In genomic region chr15:85811535-85812277, GRCm38 (mm10) we compare ENCODE assay signal across 8 mouse cellular contexts. TPM values are rescaled to one million over a fixed set of nuclear protein-coding genes. Genes with fewer than 3 reads are reported as not detected.
DNase-seq lines count a peak whose midpoint lies in the region; ATAC-seq and TF ChIP-seq lines count a peak whose summit lies in the region.

TSS of gene Cdpf1 (minus strand) at chr15:85811697.

- peak; percentile 93 for DNase-seq in ES-E14 (ENCODE audit: low read depth, low spot score)
- DNase-seq in cerebellum, adult 11-12 months: peak; percentile 98
- DNase-seq in heart, postnatal 36 days: peak; percentile 100
- peak; percentile 98 to 99 for DNase-seq in layer of hippocampus, adult 2 months (ENCODE audit: low spot score in 2 of 2)
- DNase-seq in lung, embryonic 14.5 days: peak; percentile 99
- DNase-seq in thymus, adult 2 months: peak; percentile 99

- H3K4me1 ChIP-seq in ES-E14 (ENCODE audit: control insufficient read depth in 2 of 2, insufficient read depth in 2 of 2, low read length in 2 of 2, poor library complexity in 1 of 2): peaks cover 3 to 6% of the 10 kb centered on the region in 2 experiments; a peak in 1 of 4 replicates
- peaks cover 13% of the 10 kb centered on the region for H3K4me1 ChIP-seq in forebrain, embryonic 16.5 days (replicated peaks; ENCODE audit: control insufficient read depth, insufficient read depth, low read length)
- peaks cover 8% of the 10 kb centered on the region for H3K4me1 ChIP-seq in lung, embryonic 14.5 days (ENCODE audit: insufficient read depth)
- H3K4me1 ChIP-seq in olfactory bulb, adult 2 months (ENCODE audit: control insufficient read depth, insufficient read depth, low read length): 0 out of 2 replicates have a peak, but pooled peaks cover 3% of the 10 kb centered on the region
- peaks cover 36% of the 10 kb centered on the region for H3K4me1 ChIP-seq in thymus, adult 2 months (replicated peaks; ENCODE audit: control insufficient read depth, insufficient read depth, low read length)

- intact Hi-C loops in heart, postnatal 36 days (cut with DNase I): loop anchor here (1.0 to 2.0 kb wide), 3 partner anchors 47 to 211 kb away; partner anchors contain the start of gene Gtse1

- H3K9me3 ChIP-seq in ES-E14 (ENCODE audit: control insufficient read depth, insufficient read depth, low read depth, low read length): no peaks in the 10 kb centered on the region
- H3K9me3 ChIP-seq in forebrain, embryonic 16.5 days (ENCODE audit: control insufficient read depth, low read length): no peaks in the 10 kb centered on the region
- H3K9me3 ChIP-seq in lung, embryonic 14.5 days (ENCODE audit: low read depth, low read length): no peaks in the 10 kb centered on the region

- peak within 1 kb of the TSS; percentile 68 to 94 for H3K4me3 ChIP-seq in ES-E14 (ENCODE audit: insufficient read depth in 1 of 2, low read depth in 1 of 2, low read length in 2 of 2, poor library complexity in 1 of 2, severe bottlenecking in 1 of 2)
- peak within 1 kb of the TSS; percentile 74 for H3K4me3 ChIP-seq in forebrain, embryonic 16.5 days (replicated peaks; ENCODE audit: low read length)
- peak within 1 kb of the TSS; percentile 74 for H3K4me3 ChIP-seq in layer of hippocampus, adult 2 months
- H3K4me3 ChIP-seq in lung, embryonic 14.5 days (ENCODE audit: low read depth, low read length): peak within 1 kb of the TSS; percentile 81
- peak within 1 kb of the TSS; percentile 73 for H3K4me3 ChIP-seq in olfactory bulb, adult 2 months (ENCODE audit: insufficient read depth, low read depth, low read length)
- H3K4me3 ChIP-seq in thymus, adult 2 months (ENCODE audit: control insufficient read depth, insufficient read depth, low read length): peak within 1 kb of the TSS; percentile 67

- H3K27me3 ChIP-seq in forebrain, embryonic 16.5 days (replicated peaks; ENCODE audit: control insufficient read depth, insufficient read depth, low read length): no peaks in the 10 kb centered on the region; the same call in 1 of the 2 replicates
- no peaks in the 10 kb centered on the region for H3K27me3 ChIP-seq in lung, embryonic 14.5 days (ENCODE audit: insufficient read depth, low read length)
- H3K27me3 ChIP-seq in thymus, adult 2 months (ENCODE audit: control insufficient read depth, insufficient read depth, low read length): no peaks in the 10 kb centered on the region

- peak within 1 kb of the TSS; percentile 85 for H3K9ac ChIP-seq in ES-E14 (ENCODE audit: insufficient read depth, low read depth, low read length, poor library complexity, severe bottlenecking)
- peak within 1 kb of the TSS; percentile 79 for H3K9ac ChIP-seq in forebrain, embryonic 16.5 days (replicated peaks; ENCODE audit: low read depth, low read length)
- peak within 1 kb of the TSS; percentile 82 for H3K9ac ChIP-seq in lung, embryonic 14.5 days

- 3% methylated on average over 36 of the region's 36 CpGs for WGBS in forebrain, embryonic 16.5 days
- 3% methylated on average over 36 of the region's 36 CpGs for WGBS in lung, embryonic 14.5 days
- 1% methylated on average over 36 of the region's 36 CpGs for WGBS in olfactory bulb, adult 2 months
- 3% methylated on average over 36 of the region's 36 CpGs for WGBS in thymus, adult 2 months

- peak within 1 kb of the TSS; percentile 90 for H3K4me2 ChIP-seq in forebrain, embryonic 16.5 days (ENCODE audit: low read length)
- H3K4me2 ChIP-seq in lung, embryonic 14.5 days: peak within 1 kb of the TSS; percentile 88

- peak; percentile 96 for ATAC-seq in forebrain, embryonic 16.5 days
- peak; percentile 96 for ATAC-seq in lung, embryonic 14.5 days (ENCODE audit: insufficient read depth)

- H3K27ac ChIP-seq in ES-E14 (ENCODE audit: insufficient read depth, low read depth, low read length, poor library complexity, severe bottlenecking): peak within 1 kb of the TSS; percentile 56; the same call in 1 of the 2 replicates
- peak within 1 kb of the TSS; percentile 95 for H3K27ac ChIP-seq in forebrain, embryonic 16.5 days (ENCODE audit: low read length)
- H3K27ac ChIP-seq in layer of hippocampus, adult 2 months: peak within 1 kb of the TSS; percentile 100
- H3K27ac ChIP-seq in lung, embryonic 14.5 days (ENCODE audit: low read depth): peak within 1 kb of the TSS; percentile 75
- H3K27ac ChIP-seq in olfactory bulb, adult 2 months (ENCODE audit: insufficient read depth, low read depth, low read length): peak within 1 kb of the TSS; percentile 74
- H3K27ac ChIP-seq in thymus, adult 2 months (ENCODE audit: control insufficient read depth, insufficient read depth, low read length): peak within 1 kb of the TSS; percentile 71

- TF ChIP-seq POLR2A in olfactory bulb, adult 2 months (IDR thresholded peaks at IDR 0.05; ENCODE audit: insufficient read depth, low read depth, low read length): peak; percentile 95; the same call in 1 of the 2 replicates
- TF ChIP-seq POLR2A in thymus, adult 2 months (IDR thresholded peaks at IDR 0.05; ENCODE audit: control insufficient read depth, extremely low read depth, insufficient read depth, low read length, poor library complexity): peak; percentile 85; the same call in 1 of the 2 replicates

- H3K36me3 ChIP-seq in ES-E14 (ENCODE audit: control insufficient read depth, insufficient read depth, low read length, poor library complexity, severe bottlenecking): no peaks in the 10 kb centered on the region; the same call in 1 of the 2 replicates
- no peaks in the 10 kb centered on the region for H3K36me3 ChIP-seq in forebrain, embryonic 16.5 days (ENCODE audit: control insufficient read depth, insufficient read depth)
- no peaks in the 10 kb centered on the region for H3K36me3 ChIP-seq in lung, embryonic 14.5 days (ENCODE audit: insufficient read depth)
- H3K36me3 ChIP-seq in thymus, adult 2 months (ENCODE audit: control insufficient read depth, insufficient read depth, low read length): no peaks in the 10 kb centered on the region

- TF ChIP-seq CTCF in layer of hippocampus, adult 2 months (conservative IDR thresholded peaks at IDR 0.05): peak; percentile 49
- no peak for TF ChIP-seq CTCF in lung, embryonic 14.5 days (IDR thresholded peaks at IDR 0.05; ENCODE audit: low read depth)
- no peak for TF ChIP-seq CTCF in olfactory bulb, adult 2 months (IDR thresholded peaks at IDR 0.05; ENCODE audit: insufficient read depth, low read depth, low read length)
- no peak for TF ChIP-seq CTCF in thymus, adult 2 months (IDR thresholded peaks at IDR 0.05; ENCODE audit: borderline replicate concordance, control insufficient read depth, extremely low read depth, insufficient read depth, low read length, poor library complexity)

- in situ Hi-C loops in ES-E14 (cut with MboI; ENCODE audit: low sequenced_read_pairs in 2 of 2, unreplicated experiment in 2 of 2): no loop called here

TF ChIP-seq in ES-E14, 5 proteins besides CTCF, POLR2A, EP300 and RAD21:
- TF ChIP-seq HCFC1 (IDR thresholded peaks at IDR 0.05; ENCODE audit: borderline replicate concordance, insufficient read depth, low read length) (0 out of 2 replicates have a peak, but pooled peaks have one; percentile 22), ZNF384 (IDR thresholded peaks at IDR 0.05; ENCODE audit: low read depth, low read length) (no peak)

RNA-seq across cellular contexts. Expression of gene Cdpf1, which starts in this region (rescaled TPM):
- 12.9 and 22.6 TPM in 2 replicates for total RNA-seq in ES-E14 (2012; rRNA removed)
- 24.1 and 27.8 TPM in 2 replicates for polyA plus RNA-seq in forebrain, embryonic 16.5 days (2015; fragmentation: Nextera tagmentation; extraction: Ambion mirVana)
- 10 to 100 TPM; 35.6 to 41.4 TPM for total RNA-seq in heart, postnatal 36 days (2021)
- 10 to 100 TPM; 18.6 to 22.3 TPM for total RNA-seq in layer of hippocampus, adult 2 months (2021)
- 26.8 and 31.2 TPM in 2 replicates for polyA plus RNA-seq in lung, embryonic 14.5 days (2014; fragmentation: Nextera tagmentation; extraction: Ambion mirVana)
- not detected in 2 replicates for polyA plus RNA-seq in olfactory bulb, adult 2 months (2012; ENCODE audit: insufficient read depth, insufficient read length, low replicate concordance, missing spikeins)
- 43.8 and 49.3 TPM in 2 replicates for polyA plus RNA-seq in thymus, adult 2 months (2012; rRNA removed)

Comparison
In these comparisons a context has a peak if more than half of its experiments do, and no peak if none do; other contexts are left out.
1. Peak in every context shown above with its lines: DNase-seq, ATAC-seq, H3K4me3 ChIP-seq and H3K27ac ChIP-seq.
2. RNA of gene Cdpf1 (polyA plus RNA-seq): 43.8 to 49.3 TPM in thymus, adult 2 months, 26.8 to 31.2 TPM in lung, embryonic 14.5 days and 24.1 to 27.8 TPM in forebrain, embryonic 16.5 days; not detected in olfactory bulb, adult 2 months; every median in the first group is over 10 times any median in the second.